Mouse (Mus musculus) adrenal gland (tissue): ENCODE data around the gene Rnf187.

Experiments
- intact Hi-C: fragments of 180-260 bp; cut with DNase I; formaldehyde crosslinking; loops from one replicate; pipeline ENCODE4 v1.15.1; 2025
- long read RNA-seq, 2 experiments: library from polyadenylated mRNA; unstranded; transcript quantifications; one replicate each; pipeline ENCODE4 v2.0.0; 2020; ENCODE audit warnings: borderline replicate concordance in 1 of 2; ENCODE audit not compliant: insufficient replicate concordance in 1 of 2

Rnf187 gene
- long read RNA-seq, experiment 1, transcript Rnf187-201 (4 exons, 1,949 nt) = major isoform, 202 of 214 reads
- long read RNA-seq, experiment 1, partial matches to known transcripts = 5 of 214 reads
- long read RNA-seq, experiment 1, other reads (novel, unspliced or antisense) = 7 of 214 reads
- long read RNA-seq, experiment 2, transcript Rnf187-201 (4 exons, 1,949 nt) = major isoform, 218 of 226 reads
- long read RNA-seq, experiment 2, partial matches to known transcripts = 4 of 226 reads
- long read RNA-seq, experiment 2, other reads (novel, unspliced or antisense) = 4 of 226 reads

DNA sequence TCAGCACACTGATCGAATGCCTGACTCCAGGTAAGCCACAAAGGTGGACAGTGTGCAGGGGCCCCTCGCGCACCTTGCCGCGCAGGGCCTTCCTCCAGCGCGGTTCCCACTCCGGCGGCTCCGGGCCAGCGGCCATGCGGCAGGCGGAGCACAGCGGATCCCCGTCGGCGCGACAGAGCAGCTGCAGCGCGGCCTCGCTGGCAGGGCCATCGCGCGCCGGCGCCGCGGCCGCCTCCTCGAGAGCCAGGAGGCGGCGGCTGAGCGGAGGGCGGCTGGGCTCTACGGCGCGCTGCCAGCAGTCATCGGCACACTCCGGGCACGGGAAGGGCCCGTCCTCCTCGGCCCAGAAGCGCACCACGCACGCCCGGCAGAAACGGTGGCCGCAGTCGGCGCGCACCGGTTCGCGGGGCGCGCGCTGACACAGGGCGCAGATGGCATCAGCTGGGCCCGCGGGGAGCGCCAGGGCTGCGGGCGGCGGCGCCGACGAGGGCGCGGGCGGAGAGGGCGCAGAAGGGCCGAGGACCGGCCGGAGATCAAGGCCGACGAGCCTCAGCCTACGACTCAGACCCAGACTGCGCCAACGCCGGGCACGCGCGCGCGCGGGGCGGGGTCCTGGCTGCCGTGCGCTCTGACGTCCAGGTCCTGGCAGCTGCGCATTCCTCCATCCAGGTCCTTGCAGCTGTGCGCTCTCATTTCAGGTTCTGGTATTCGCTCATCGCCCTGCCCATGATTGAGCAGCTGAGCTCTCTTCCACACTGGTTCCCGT is at the start of gene Rnf187:
Gene Rnf187, minus strand, starts transcription at position 595 of the 766 bp plus-strand sequence.
- intact Hi-C loops = no loop called here

DNA sequence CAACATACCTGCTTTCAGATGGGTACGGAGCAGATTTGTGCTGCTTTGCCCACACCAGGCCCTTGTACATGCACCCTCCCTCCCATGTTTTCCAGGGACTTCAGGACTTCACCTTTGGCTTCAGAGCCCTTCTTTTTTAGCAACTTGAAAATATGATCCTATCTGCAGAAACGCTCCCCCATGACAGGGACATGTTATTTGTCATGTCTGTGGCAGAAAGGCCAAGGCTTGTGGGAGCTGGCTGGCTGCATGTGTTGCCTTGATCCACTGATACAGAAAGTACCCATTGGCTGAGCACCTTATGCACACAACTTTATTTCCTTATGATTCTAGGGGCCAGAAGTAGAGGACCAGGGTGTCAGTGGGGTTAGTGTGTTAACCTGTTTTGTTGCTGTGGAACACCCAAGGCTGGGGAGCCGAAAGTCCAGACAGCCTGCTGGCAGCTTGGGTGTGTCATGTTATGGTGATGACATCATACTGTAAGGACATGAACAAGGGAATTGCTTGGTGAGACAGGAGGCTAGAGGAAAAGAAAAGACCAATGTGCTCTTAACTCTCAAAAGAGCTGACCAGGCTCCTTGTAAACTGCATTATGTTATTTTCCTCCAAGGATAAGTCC is 46.7 kb upstream of the Rnf187 start:
- intact Hi-C loops = no loop called here

DNA sequence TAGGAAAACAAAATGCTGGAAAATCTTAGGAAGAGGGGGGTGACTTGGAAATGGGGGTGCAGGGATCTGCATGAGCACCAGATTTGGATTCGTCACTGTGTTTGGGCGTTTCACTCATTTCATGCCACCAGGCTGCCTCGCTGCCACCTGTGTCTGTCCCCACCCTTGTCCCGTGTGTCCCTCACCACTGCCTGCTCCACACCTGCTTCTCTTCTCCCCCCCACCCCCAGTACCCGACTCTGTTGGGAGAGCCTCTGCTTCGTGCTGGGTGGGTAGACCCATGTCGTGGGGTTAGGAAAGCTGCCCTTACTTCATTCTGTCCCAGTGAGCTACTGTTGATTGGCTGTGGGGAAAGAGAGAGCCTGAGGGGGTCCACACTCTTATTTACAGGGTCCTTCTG is 45.9 kb upstream of the Rnf187 start:
- intact Hi-C loops = no loop called here

DNA sequence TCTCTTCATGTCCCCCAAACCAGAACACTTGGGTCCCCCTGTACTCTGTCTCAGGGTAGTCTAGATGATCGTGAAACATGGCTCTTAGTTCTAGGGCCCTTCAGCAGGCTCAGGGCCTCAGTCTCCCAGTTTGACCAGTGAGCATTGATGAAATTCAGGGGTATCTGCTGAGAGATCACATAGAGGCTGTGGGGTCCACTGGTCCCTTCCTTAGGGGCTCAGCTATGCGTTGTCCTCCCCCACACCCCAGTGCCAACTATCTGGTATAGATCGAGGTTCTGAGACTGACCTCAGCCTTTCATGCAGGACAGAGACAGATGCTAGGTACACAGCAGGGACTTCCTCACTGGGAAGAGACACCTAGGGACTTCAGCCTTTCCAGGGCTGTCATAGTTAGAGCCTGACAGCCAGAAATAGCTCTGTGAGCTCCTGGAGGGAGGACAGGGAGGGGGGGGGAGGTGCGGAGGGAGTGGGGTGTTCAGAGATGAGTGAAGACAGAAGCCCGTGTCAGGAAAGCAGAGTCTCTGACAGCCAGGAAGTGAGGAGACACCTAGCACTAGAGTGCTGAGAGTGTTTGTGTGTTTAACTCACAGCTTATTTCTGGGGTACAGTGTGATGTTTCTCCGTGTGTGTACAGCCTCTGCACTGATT is 45.1 kb upstream of the Rnf187 start:
- intact Hi-C loops = no loop called here

DNA sequence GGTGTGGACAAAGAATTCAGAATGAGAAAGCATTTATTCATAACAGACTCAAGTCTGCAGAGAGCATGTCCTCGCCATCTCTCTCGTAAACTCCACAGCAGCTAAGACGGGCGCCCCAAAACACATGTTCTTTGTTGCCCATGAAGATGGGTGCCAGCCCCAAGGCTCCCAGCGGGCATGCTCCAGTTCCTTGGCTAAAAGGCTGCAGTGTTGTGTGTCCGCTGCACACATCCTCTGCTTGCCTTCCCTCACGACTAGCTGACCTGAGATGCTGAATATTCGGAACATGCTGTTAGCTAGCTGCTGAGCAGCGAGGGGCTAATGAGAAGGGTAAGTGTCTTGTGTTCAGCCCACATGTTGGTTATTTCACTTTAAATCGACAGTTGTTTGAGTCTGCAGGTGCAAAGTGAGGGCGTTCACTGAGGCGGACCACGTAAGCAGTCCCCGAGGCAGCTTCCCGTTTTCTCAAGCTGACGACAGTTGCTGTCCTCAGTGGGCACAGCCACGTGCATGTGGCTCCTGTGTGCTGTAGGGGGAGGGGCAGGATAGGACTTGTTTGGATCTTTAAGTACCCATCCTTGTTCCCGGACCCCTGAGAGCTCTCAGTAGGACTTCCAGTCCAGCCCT is 43.9 kb upstream of the Rnf187 start:
- intact Hi-C loops = no loop called here

DNA sequence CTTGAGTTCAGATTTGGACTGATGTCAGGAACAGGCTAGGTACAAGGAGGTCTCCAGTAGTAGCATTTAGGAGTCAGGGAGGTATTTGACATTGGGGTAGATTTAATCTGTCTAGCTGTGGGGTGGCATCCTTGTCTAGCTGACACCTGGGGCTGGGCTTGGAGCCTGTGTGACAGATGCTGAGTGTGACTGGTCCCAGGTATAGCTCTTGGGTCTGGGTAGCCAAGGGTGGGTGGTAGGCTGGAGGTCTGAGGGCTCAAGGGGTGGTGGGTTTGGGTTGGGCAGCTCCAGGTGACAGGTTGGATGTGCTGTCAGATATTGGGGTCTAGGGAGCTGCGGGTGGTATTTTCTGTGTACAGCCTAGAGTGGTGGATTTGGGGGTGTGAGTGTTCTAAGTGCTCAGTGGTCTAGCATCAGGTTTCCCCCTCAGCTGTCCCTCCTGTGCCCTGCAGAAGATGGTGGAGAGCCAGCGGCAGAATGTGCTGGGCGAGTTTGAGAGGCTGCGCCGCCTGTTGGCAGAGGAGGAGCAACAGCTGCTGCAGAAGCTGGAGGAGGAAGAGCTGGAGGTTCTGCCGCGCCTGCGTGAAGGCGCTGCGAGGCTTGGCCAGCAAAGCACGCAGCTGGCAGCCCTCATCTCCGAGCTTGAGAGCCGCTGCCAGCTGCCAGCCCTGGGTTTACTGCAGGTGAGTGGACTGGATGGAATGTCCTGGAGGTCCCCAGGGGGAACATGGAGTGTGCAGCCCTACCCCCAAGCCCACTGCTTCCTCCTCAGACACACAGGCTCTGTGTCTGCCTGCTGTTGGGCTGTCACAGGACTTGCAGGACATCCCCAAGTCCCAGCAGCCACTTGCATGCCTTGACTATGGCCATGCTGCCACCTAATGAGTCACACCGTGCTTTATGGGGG is 43.1 kb upstream of the Rnf187 start:
- intact Hi-C loops = no loop called here

DNA sequence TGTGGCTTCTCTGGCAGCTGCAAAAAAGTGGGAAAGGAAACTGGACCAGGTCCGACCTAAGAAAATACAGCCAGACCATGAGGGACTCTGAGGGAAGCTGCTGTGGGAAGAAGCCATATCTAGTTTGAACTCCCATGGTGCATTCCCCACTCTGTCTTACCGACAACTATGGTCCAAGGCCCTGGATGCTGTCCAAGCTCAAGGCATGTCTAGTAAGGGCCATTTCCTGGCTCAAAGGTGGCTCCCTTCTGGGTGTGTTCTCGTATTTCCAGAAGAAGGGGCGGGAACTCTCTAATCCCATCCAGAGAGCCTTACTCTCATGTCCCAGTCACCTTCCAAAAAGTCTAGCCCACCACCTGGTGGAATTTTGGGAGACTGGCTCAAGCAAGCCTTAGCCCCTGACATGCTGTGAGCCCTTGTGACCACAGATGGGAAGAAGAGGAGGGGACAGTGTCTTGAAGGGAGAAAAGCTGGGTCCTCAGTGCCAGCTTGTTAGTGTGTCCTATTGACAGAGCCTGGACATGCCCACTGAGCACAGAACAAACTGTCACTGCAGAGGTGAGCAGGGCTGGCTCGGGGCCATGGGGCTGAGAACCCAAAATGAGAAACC is 41.8 kb upstream of the Rnf187 start:
- intact Hi-C loops = no loop called here

DNA sequence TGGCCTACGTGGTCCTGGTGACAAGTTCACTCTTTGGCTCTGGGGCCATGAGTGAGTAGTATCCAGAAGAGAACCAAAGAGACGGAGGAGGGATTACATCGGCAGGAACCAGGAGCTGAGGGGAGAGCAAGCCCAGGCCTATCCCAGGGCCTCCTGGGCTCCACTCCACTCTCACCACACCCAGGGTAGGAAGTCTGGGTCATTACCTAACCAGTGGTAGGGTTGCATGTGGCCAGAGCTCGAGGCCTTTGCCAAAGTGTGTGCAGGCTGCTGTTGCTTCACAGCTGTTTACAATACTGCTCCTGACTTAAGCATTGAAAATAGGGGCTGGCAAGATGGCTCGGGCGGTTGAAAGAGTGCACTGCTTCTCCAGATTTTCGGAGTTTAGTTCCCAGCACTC is 40.9 kb upstream of the Rnf187 start:
- intact Hi-C loops = no loop called here

DNA sequence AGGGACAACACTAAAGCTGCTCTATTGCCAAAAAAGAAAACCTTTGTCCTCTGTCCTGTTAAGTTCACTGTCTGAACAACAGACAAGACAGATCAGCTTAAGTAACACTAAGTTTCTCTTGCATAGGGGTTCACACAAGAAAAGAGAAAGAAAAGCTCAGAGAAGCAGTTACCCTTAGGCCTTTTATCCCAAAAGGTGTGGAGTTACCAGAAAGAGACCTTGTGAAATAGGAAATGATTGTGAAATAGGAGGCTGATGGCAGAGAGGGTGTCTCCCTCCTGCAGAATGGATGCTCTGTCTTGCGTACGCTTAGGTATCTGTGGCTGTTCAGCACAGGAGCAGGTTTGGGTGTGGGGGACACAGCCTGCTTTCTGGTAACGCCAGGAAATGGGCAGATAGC is 40.5 kb upstream of the Rnf187 start:
- intact Hi-C loops = no loop called here

DNA sequence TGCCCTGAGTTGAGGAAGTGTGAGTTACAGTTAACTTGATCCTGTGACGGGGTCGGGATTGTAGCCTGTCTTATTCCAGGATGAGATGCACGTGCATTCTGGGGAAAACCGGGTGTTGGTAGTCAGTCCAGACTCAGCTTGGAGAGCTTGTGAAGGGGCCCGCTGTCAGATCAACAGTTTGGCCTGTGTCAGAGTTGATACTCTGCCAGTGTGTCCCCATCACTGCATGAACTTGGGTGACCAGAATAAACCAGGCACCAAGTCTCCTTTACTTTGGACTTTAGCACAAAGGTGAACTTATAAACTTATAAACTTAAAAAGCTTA is 40.0 kb upstream of the Rnf187 start:
- intact Hi-C loops = no loop called here

DNA sequence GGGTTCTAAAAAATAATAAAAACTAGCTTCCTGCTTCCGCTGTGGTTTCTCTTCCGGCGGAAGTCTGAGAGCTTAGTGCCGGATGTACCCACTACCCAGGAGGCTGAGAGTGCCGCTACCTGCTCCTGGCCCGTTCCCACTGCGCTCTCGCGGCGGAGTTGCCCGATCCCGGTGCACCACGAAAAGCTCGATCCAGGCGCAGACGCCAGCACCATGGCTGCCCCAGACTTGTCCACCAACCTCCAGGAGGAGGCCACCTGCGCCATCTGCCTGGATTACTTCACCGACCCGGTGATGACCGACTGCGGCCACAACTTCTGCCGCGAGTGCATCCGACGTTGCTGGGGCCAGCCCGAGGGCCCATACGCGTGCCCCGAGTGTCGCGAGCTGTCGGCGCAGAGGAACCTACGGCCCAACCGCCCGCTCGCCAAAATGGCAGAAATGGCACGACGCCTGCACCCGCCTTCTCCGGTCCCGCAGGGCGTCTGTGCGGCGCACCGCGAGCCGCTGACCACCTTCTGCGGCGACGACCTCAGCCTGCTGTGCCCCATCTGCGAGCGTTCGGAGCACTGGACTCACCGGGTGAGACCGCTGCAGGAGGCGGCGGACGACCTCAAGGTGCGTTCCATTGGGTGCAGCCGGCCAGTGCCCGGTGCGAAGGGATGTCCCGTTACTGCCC is 39.5 kb upstream of the Rnf187 start, which contains the start of gene Trim11:
Gene Trim11, plus strand, starts transcription at position 67 of the 679 bp plus-strand sequence.
- intact Hi-C loops = no loop called here

DNA sequence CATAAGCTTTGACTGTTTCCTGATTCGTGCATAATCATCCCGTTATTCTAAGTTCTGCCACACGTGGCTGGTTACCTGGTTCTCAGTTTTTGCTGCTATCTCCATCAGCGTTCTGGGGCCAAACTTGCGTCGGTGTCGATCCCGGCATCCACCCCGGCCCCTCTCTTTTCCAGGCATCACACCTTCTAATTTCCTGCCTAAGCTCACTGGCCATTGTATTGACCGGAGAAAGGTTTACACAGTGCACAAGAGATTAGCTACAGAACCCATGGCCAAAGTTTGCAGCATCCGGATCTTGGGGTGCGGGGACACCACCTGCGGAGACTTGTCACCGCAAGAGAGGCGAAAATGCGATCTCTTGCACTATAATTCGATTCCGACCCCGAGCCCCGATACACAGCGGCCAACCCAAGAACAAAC is 38.9 kb upstream of the Rnf187 start:
- intact Hi-C loops = no loop called here

DNA sequence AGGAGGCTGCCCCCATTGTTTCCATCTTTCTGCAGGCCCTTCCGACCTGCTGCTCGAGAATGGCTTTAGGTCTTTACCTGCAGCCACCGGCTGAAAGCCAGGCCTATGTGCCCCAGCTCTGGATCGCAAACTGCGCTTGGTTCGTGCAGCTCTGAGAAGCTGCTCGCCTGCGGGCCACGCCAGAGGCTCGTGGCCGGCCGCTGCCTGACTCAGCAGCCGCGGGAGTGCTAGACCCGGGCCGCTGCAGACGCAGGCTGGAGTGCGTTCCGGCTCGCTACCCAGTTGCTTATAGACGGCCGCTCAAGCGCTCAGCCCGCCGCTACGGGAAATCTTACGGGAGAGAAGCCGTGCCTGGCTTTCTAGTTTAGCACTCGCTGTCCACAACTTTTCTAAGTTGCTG is 38.4 kb upstream of the Rnf187 start:
- intact Hi-C loops = no loop called here

DNA sequence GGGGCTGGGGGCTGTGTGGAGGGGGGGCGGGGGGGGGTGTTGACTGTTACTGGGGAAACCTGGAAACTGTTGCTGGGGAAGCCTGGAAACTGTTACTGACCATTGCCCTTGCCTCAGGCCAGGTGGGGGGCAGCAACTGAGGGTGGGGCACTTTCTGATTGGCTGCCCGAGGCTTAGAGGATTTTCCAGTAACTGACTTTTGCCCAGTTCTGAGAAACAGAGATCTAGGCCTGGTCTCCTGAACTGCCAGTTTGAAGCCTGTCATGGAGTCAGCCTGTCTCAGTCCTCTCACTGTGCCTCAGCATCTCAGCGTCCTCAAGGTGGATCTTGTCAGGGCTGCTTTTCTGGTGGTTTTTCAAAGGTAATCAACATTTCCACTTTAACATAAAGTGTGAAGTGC is 35.7 kb upstream of the Rnf187 start:
- intact Hi-C loops = no loop called here

DNA sequence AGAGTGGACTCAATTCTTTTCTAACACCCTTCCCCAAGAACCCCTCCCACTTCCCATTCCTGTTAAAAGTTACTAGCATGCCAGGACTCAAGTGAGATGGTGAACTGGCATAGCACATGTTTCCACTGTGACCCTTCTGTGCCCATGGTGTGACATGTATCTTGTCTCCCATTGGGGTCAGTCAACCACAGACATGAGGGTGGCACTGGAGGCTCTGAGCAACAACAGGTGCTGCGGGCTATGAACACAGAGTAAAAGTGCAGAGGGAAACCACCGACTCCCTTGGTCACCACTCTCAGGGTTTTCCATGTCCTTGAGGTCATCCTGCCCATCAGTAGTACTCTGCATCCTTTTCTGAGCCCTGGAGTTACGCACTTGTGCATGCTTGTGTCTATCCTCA is 33.1 kb upstream of the Rnf187 start:
- intact Hi-C loops = no loop called here

DNA sequence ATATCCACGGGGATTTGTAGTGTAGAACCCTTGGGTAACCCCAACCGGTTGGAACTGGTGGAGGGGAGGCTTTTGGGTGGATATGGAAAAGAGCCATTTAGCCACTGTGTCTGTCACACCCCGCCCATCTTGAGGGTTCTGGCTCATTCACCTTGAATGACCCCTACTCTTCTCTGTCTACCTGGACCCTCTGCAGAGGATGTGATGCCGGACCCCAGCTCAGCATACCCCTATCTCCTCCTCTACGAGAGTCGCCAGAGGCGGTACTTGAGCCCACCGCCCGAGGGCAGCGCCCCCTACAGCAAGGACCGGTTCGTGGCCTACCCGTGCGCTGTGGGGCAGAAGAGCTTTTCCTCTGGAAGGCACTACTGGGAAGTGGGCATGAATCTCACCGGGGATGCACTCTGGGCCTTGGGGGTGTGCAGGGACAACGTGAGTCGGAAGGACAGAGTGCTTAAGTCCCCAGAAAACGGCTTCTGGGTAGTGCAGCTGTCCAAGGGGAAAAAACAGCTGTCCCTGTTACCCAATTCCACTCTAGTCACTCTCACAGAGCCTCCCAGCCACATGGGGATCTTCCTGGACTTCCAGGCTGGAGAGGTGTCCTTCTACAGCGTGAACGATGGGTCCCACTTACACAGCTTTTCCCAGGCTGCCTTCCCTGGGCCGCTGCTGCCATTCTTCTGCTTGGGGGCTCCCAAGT is 32.3 kb upstream of the Rnf187 start:
- intact Hi-C loops = no loop called here

DNA sequence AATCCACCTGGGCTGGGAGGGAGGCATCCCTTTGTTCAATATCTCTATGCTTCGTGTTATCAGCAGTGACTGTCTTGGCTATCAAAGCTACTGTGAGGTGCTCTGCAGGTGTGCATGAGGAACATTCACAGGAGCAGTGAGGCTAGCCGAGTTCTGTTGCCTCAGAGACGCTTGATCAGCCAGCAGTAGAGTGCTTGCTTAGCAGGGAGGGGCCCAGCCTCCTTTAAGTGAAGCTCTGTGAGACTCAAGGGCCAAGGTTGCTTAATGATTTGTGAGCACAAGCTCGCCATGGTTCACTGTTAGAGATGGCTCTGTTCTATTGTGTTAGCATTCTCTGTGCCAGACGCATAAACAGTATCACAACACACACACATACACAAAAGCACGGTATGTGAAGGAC is 30.9 kb upstream of the Rnf187 start:
- intact Hi-C loops = no loop called here

DNA sequence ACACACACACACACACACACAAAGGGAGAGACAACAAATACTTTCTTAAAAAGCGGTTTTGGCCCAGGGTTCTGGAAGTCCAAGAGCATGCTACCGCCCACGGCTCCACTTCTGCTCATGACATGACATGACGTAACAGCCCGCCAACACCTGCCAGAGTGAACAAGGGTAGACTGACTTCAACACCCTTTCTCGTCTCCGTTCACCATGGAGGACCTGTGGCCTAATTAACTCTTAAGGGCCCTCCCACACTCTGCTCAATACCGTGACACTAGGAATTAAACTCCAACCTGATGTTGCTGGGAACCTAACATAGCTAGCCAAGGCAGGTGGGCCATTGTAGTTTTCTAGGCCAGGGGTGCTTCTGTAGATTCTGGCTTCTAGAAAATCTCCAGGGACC is 30.3 kb upstream of the Rnf187 start:
- intact Hi-C loops = no loop called here

DNA sequence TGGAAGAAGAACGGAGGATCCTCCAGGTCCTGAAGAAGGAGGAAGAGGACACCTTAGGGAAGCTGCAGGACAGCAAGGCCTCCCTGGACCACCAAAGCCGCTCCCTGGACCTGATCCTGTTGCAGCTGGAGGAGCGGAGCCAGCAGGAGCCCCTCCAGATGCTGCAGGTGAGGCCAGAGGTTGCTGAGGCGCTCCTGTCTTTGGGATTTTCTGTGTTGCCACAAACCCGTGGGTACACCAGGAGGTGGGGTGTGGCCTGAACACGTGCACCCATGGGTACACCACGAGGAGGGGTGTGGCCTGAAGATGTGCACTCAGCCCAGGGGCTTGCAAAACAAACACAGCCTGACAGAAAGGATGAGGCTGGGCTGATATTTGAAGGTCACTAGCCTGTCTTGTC is 29.8 kb upstream of the Rnf187 start:
- intact Hi-C loops = no loop called here
